Mouse (Mus musculus) kidney, postnatal 0 days (tissue): ENCODE data around the gene Prr18. TPM values are rescaled to one million over a fixed set of nuclear protein-coding genes. Genes with fewer than 3 reads are reported as not detected.
A peak's percentile ranks its signal among the peaks of the same experiment; 100 is the strongest.
"Not testable (repeated sequence)": the region's sequence is repeated elsewhere in the genome, so short reads cannot be mapped to it uniquely, and the experiment has no call there.

Experiments
- ATAC-seq: fragments of 200-750 bp; cut with Nextera tagmentation; replicated peaks from 2 replicates; pipeline ENCODE4 v1.8.0; 2017; ENCODE audit warnings: low read depth, moderate number of reproducible peaks, moderate TSS enrichment, moderate library complexity; ENCODE audit not compliant: low FRiP score
- DNase-seq: peaks from one replicate; pipeline ENCODE4 v3.0.0-alpha.2; 2016; ENCODE audit warnings: low spot score
- H3K27ac ChIP-seq: fragments of 300-500 bp; sonication (generic); 2 replicates; pipeline ENCODE4 v1.5.1; 2014; ENCODE audit warnings: mild to moderate bottlenecking
- H3K27me3 ChIP-seq: fragments of 300-500 bp; sonication (generic); 2 replicates; pipeline ENCODE4 v1.6.1; 2014; ENCODE audit warnings: low read length, mixed read lengths; ENCODE audit not compliant: insufficient read depth
- H3K36me3 ChIP-seq: fragments of 300-500 bp; sonication (generic); 2 replicates; pipeline ENCODE4 v1.6.1; 2014; ENCODE audit warnings: low read length, mixed read lengths; ENCODE audit not compliant: insufficient read depth
- H3K4me1 ChIP-seq: fragments of 300-500 bp; sonication (generic); replicated peaks from 2 replicates; pipeline ENCODE4 v1.6.1; 2014; ENCODE audit warnings: antibody characterized with exemption, low read length, mixed read lengths; ENCODE audit not compliant: insufficient read depth
- H3K4me2 ChIP-seq: fragments of 300-500 bp; sonication (generic); 2 replicates; pipeline ENCODE4 v1.6.1; 2014; ENCODE audit warnings: mild to moderate bottlenecking, low read length, moderate library complexity, mixed read lengths
- H3K4me3 ChIP-seq: fragments of 300-500 bp; sonication (generic); replicated peaks from 2 replicates; pipeline ENCODE4 v1.5.1; 2014; ENCODE audit warnings: low read depth, low read length
- H3K9ac ChIP-seq: fragments of 300-500 bp; sonication (generic); 2 replicates; pipeline ENCODE4 v1.6.1; 2014; ENCODE audit warnings: low read depth, low read length
- H3K9me3 ChIP-seq: fragments of 300-500 bp; sonication (generic); replicated peaks from 2 replicates; pipeline ENCODE4 v1.6.1; 2016; ENCODE audit warnings: low read length, inconsistent platforms, mixed read lengths
- CTCF ChIP-seq: IDR thresholded peaks from 2 replicates; pipeline ENCODE4 v1.5.1; 2016; ENCODE audit warnings: antibody characterized with exemption, low read depth, mild to moderate bottlenecking, moderate library complexity
- WGBS: fragments of 180-500 bp; shearing (Covaris S2); extraction: QIAGEN DNeasy Blood & Tissue Kit; methylation state at CpG from one replicate; pipeline ENCODE4 v1.1.7; 2014; 5-methylcytosine and 5-hydroxymethylcytosine counted together
- polyA plus RNA-seq: library from polyadenylated mRNA; unstranded; fragments of >200 nt; fragmentation: Nextera tagmentation; extraction: Ambion mirVana; gene quantifications from 2 replicates; pipeline ENCODE4 v1.2.1, GENCODE M21; 2015

The Prr18 gene
- 0.20 and 0.28 TPM in 2 replicates for polyA plus RNA-seq

GRCm38 (mm10) chr17:8337159-8337558, at the start of gene Prr18:
Gene Prr18 (plus strand): TSS chr17:8337459.
- no CpG with 5 or more reads among the region's 5 CpGs for WGBS
- ATAC-seq, H3K9me3 ChIP-seq: not testable (repeated sequence)

GRCm38 (mm10) chr17:8289993-8290679, 47.1 kb upstream of the Prr18 start:
- H3K4me1 ChIP-seq = no peaks in the 10 kb centered on the region
- WGBS = 81% methylated on average over 3 of the region's 3 CpGs
- H3K36me3 ChIP-seq = no peaks in the 10 kb centered on the region
- no peaks in the 10 kb centered on the region for H3K9me3 ChIP-seq
- no peaks in the 10 kb centered on the region for H3K27me3 ChIP-seq
- no peak for TF ChIP-seq CTCF
- no peak for DNase-seq
- peak overlapping the region; percentile 37; the same call in 1 of the 2 replicates for H3K27ac ChIP-seq
- ATAC-seq = peak; percentile 66
- no peak overlapping the region for H3K4me3 ChIP-seq
- H3K9ac ChIP-seq = no peak overlapping the region
- H3K4me2 ChIP-seq = no peak overlapping the region

More at GRCm38 (mm10) chr17:8337159-8337558, at the start of gene Prr18:
- not testable (repeated sequence) for H3K4me2 ChIP-seq, H3K36me3 ChIP-seq, H3K9ac ChIP-seq, H3K27ac ChIP-seq, H3K4me3 ChIP-seq, DNase-seq
- Histone ChIP-seq H3K4me1 (peaks cover 14% of the 10 kb centered on the region), H3K27me3 (peaks cover 27% of the 10 kb centered on the region)

- Histone ChIP-seq H3K9ac (no peak overlapping the region), H3K4me1 (no peaks in the 10 kb centered on the region), H3K9me3 (no peaks in the 10 kb centered on the region), H3K27me3 (no peaks in the 10 kb centered on the region), H3K4me3 (no peak overlapping the region), H3K4me2 (no peak overlapping the region), H3K36me3 (no peaks in the 10 kb centered on the region), H3K27ac (no peak overlapping the region)
- no peak for ATAC-seq
- no peak for TF ChIP-seq CTCF
- no peak for DNase-seq
Measured at GRCm38 (mm10) chr17:8290736-8291135, 46.5 kb upstream of the Prr18 start.

- Histone ChIP-seq H3K9me3 (no peaks in the 10 kb centered on the region), H3K27me3 (no peaks in the 10 kb centered on the region), H3K4me2 (no peak overlapping the region), H3K27ac (no peak overlapping the region), H3K36me3 (0 out of 2 replicates have a peak, but pooled peaks cover 6% of the 10 kb centered on the region), H3K9ac (no peak overlapping the region), H3K4me1 (no peaks in the 10 kb centered on the region), H3K4me3 (no peak overlapping the region)
- ATAC-seq (no peak), DNase-seq (no peak)
- TF ChIP-seq CTCF = peak; percentile 47
Measured at GRCm38 (mm10) chr17:8295825-8296224, 41.4 kb upstream of the Prr18 start.

GRCm38 (mm10) chr17:8296313-8296844, 40.9 kb upstream of the Prr18 start:
- Histone ChIP-seq H3K4me1 (no peaks in the 10 kb centered on the region), H3K27ac (no peak overlapping the region), H3K4me2 (no peak overlapping the region), H3K9ac (no peak overlapping the region), H3K36me3 (0 out of 2 replicates have a peak, but pooled peaks cover 6% of the 10 kb centered on the region), H3K27me3 (no peaks in the 10 kb centered on the region), H3K9me3 (no peaks in the 10 kb centered on the region), H3K4me3 (no peak overlapping the region)
- TF ChIP-seq CTCF = no peak
- ATAC-seq (no peak), DNase-seq (no peak)
- 87% methylated on average over 9 of the region's 9 CpGs for WGBS

GRCm38 (mm10) chr17:8297746-8298145, 39.5 kb upstream of the Prr18 start:
- H3K9me3 ChIP-seq = no peaks in the 10 kb centered on the region
- ATAC-seq = no peak
- H3K9ac ChIP-seq = no peak overlapping the region
- WGBS = 80% methylated on average over 5 of the region's 5 CpGs
- H3K4me2 ChIP-seq = no peak overlapping the region
- no peak for DNase-seq
- no peak overlapping the region for H3K4me3 ChIP-seq
- no peak overlapping the region for H3K27ac ChIP-seq
- 0 out of 2 replicates have a peak, but pooled peaks cover 6% of the 10 kb centered on the region for H3K36me3 ChIP-seq
- no peaks in the 10 kb centered on the region for H3K27me3 ChIP-seq
- TF ChIP-seq CTCF = no peak
- H3K4me1 ChIP-seq = no peaks in the 10 kb centered on the region
